Mouse (Mus musculus): Measurements from ENCODE around the gene Mrps25. TPM values are rescaled to one million over a fixed set of nuclear protein-coding genes. Genes with fewer than 3 reads are reported as not detected.

Mrps25 gene
- polyA plus RNA-seq, 1 experiment from 2014 or later: 85.8 TPM

GRCm38 (mm10) chr6:92184178-92184577, 345 bp upstream of the Mrps25 start:
- ATAC-seq (ENCODE audit: insufficient number of reproducible peaks, insufficient read depth, low FRiP score, low TSS enrichment, low read depth): no peak
- H3K4me2 ChIP-seq: peak overlapping the region; percentile 84
- H3K9ac ChIP-seq: peak overlapping the region; percentile 85
- peak overlapping the region; percentile 83 for H3K4me3 ChIP-seq
- no peaks in the 10 kb centered on the region for H3K27me3 ChIP-seq
- peaks cover 51% of the 10 kb centered on the region for H3K36me3 ChIP-seq
- WGBS: 8% methylated on average over 10 of the region's 10 CpGs
- no peak overlapping the region for H3K27ac ChIP-seq
- H3K4me1 ChIP-seq: peaks cover 10% of the 10 kb centered on the region
- H3K9me3 ChIP-seq: 0 out of 2 replicates have a peak, but pooled peaks cover 7% of the 10 kb centered on the region

GRCm38 (mm10) chr6:92176450-92176849, 7.4 kb downstream of the Mrps25 start:
- 85% methylated on average over 1 of the region's 1 CpGs for WGBS
- peaks cover 78% of the 10 kb centered on the region for H3K36me3 ChIP-seq

GRCm38 (mm10) chr6:92162724-92163123, 21.1 kb downstream of the Mrps25 start:
- Histone ChIP-seq H3K4me1 (no peaks in the 10 kb centered on the region), H3K4me3 (no peak overlapping the region), H3K36me3 (peaks cover 93% of the 10 kb centered on the region), H3K4me2 (no peak overlapping the region), H3K9me3 (no peaks in the 10 kb centered on the region), H3K27ac (no peak overlapping the region), H3K9ac (no peak overlapping the region), H3K27me3 (no peaks in the 10 kb centered on the region)
- 90% methylated on average over 1 of the region's 1 CpGs for WGBS
- ATAC-seq (ENCODE audit: insufficient number of reproducible peaks, insufficient read depth, low FRiP score, low TSS enrichment, low read depth): no peak

More at GRCm38 (mm10) chr6:92176450-92176849, 7.4 kb downstream of the Mrps25 start:
- no peak for ATAC-seq (ENCODE audit: insufficient number of reproducible peaks, insufficient read depth, low FRiP score, low TSS enrichment, low read depth)
- no peak overlapping the region for H3K4me3 ChIP-seq
- H3K4me2 ChIP-seq: no peak overlapping the region
- no peaks in the 10 kb centered on the region for H3K4me1 ChIP-seq
- H3K9me3 ChIP-seq: 0 out of 2 replicates have a peak, but pooled peaks cover 10% of the 10 kb centered on the region
- no peak overlapping the region for H3K27ac ChIP-seq
- H3K9ac ChIP-seq: no peak overlapping the region
- no peaks in the 10 kb centered on the region for H3K27me3 ChIP-seq

- 96% methylated on average over 3 of the region's 3 CpGs for WGBS
Measured at GRCm38 (mm10) chr6:92158801-92159200, 25.0 kb downstream of the Mrps25 start.

GRCm38 (mm10) chr6:92153774-92154173, 30.1 kb downstream of the Mrps25 start:
- H3K36me3 ChIP-seq: peaks cover 90% of the 10 kb centered on the region
- H3K4me1 ChIP-seq: no peaks in the 10 kb centered on the region
- H3K27ac ChIP-seq: no peak overlapping the region
- no peaks in the 10 kb centered on the region for H3K27me3 ChIP-seq
- no peaks in the 10 kb centered on the region for H3K9me3 ChIP-seq
- no peak for ATAC-seq (ENCODE audit: insufficient number of reproducible peaks, insufficient read depth, low FRiP score, low TSS enrichment, low read depth)
- WGBS: 90% methylated on average over 1 of the region's 1 CpGs
- no peak overlapping the region for H3K4me3 ChIP-seq
- H3K4me2 ChIP-seq: no peak overlapping the region
- no peak overlapping the region for H3K9ac ChIP-seq

More at GRCm38 (mm10) chr6:92158801-92159200, 25.0 kb downstream of the Mrps25 start:
- H3K36me3 ChIP-seq: peaks cover 98% of the 10 kb centered on the region
- no peak overlapping the region for H3K4me3 ChIP-seq
- H3K27ac ChIP-seq: no peak overlapping the region
- H3K4me2 ChIP-seq: no peak overlapping the region
- H3K9ac ChIP-seq: no peak overlapping the region
- ATAC-seq (ENCODE audit: insufficient number of reproducible peaks, insufficient read depth, low FRiP score, low TSS enrichment, low read depth): no peak
- no peaks in the 10 kb centered on the region for H3K27me3 ChIP-seq
- H3K4me1 ChIP-seq: no peaks in the 10 kb centered on the region
- no peaks in the 10 kb centered on the region for H3K9me3 ChIP-seq

- ATAC-seq (ENCODE audit: insufficient number of reproducible peaks, insufficient read depth, low FRiP score, low TSS enrichment, low read depth): no peak
- Histone ChIP-seq H3K27ac (no peak overlapping the region), H3K9ac (no peak overlapping the region)
Measured at GRCm38 (mm10) chr6:92145881-92146280, 38.0 kb downstream of the Mrps25 start.

GRCm38 (mm10) chr6:92136356-92136755, 47.5 kb downstream of the Mrps25 start:
- Histone ChIP-seq H3K9ac (no peak overlapping the region), H3K4me2 (no peak overlapping the region), H3K4me1 (peaks cover 7% of the 10 kb centered on the region), H3K27ac (no peak overlapping the region), H3K27me3 (no peaks in the 10 kb centered on the region), H3K36me3 (peaks cover 18% of the 10 kb centered on the region), H3K4me3 (no peak overlapping the region), H3K9me3 (no peaks in the 10 kb centered on the region)
- WGBS: 66% methylated on average over 2 of the region's 2 CpGs
- no peak for ATAC-seq (ENCODE audit: insufficient number of reproducible peaks, insufficient read depth, low FRiP score, low TSS enrichment, low read depth)

More at GRCm38 (mm10) chr6:92145881-92146280, 38.0 kb downstream of the Mrps25 start:
- 94% methylated on average over 4 of the region's 4 CpGs for WGBS
- peaks cover 51% of the 10 kb centered on the region for H3K36me3 ChIP-seq
- no peak overlapping the region for H3K4me2 ChIP-seq
- no peaks in the 10 kb centered on the region for H3K27me3 ChIP-seq
- no peaks in the 10 kb centered on the region for H3K4me1 ChIP-seq
- H3K4me3 ChIP-seq: no peak overlapping the region
- no peaks in the 10 kb centered on the region for H3K9me3 ChIP-seq

- ATAC-seq (ENCODE audit: insufficient number of reproducible peaks, insufficient read depth, low FRiP score, low TSS enrichment, low read depth): no peak
- WGBS: 89% methylated on average over 2 of the region's 2 CpGs
- Histone ChIP-seq H3K9me3 (no peaks in the 10 kb centered on the region), H3K27ac (no peak overlapping the region), H3K27me3 (no peaks in the 10 kb centered on the region), H3K4me2 (no peak overlapping the region), H3K36me3 (peaks cover 10% of the 10 kb centered on the region), H3K9ac (no peak overlapping the region), H3K4me1 (peaks cover 23% of the 10 kb centered on the region), H3K4me3 (no peak overlapping the region)
Measured at GRCm38 (mm10) chr6:92133617-92134016, 50.2 kb downstream of the Mrps25 start.

GRCm38 (mm10) chr6:92132021-92132911, 51.6 kb downstream of the Mrps25 start:
- H3K9ac ChIP-seq: no peak overlapping the region
- 94% methylated on average over 3 of the region's 3 CpGs for WGBS
- H3K27ac ChIP-seq: no peak overlapping the region; the same call in 1 of the 2 replicates
- no peak overlapping the region for H3K4me3 ChIP-seq
- H3K27me3 ChIP-seq: no peaks in the 10 kb centered on the region
- no peaks in the 10 kb centered on the region for H3K9me3 ChIP-seq
- peaks cover 23% of the 10 kb centered on the region for H3K4me1 ChIP-seq
- no peak for ATAC-seq (ENCODE audit: insufficient number of reproducible peaks, insufficient read depth, low FRiP score, low TSS enrichment, low read depth)
- H3K4me2 ChIP-seq: no peak overlapping the region
- peaks cover 10% of the 10 kb centered on the region for H3K36me3 ChIP-seq

GRCm38 (mm10) chr6:92131456-92131855, 52.4 kb downstream of the Mrps25 start:
- H3K4me1 ChIP-seq: peaks cover 23% of the 10 kb centered on the region
- peak overlapping the region; percentile 65; the same call in 1 of the 2 replicates for H3K27ac ChIP-seq
- H3K9ac ChIP-seq: no peak overlapping the region
- no peaks in the 10 kb centered on the region for H3K9me3 ChIP-seq
- no peak for ATAC-seq (ENCODE audit: insufficient number of reproducible peaks, insufficient read depth, low FRiP score, low TSS enrichment, low read depth)
- no peak overlapping the region for H3K4me2 ChIP-seq
- H3K36me3 ChIP-seq: peaks cover 10% of the 10 kb centered on the region
- no peaks in the 10 kb centered on the region for H3K27me3 ChIP-seq
- 90% methylated on average over 1 of the region's 1 CpGs for WGBS
- H3K4me3 ChIP-seq: no peak overlapping the region

GRCm38 (mm10) chr6:92126861-92127468, 56.9 kb downstream of the Mrps25 start:
- no peak for ATAC-seq (ENCODE audit: insufficient number of reproducible peaks, insufficient read depth, low FRiP score, low TSS enrichment, low read depth)
- H3K4me2 ChIP-seq: no peak overlapping the region
- 94% methylated on average over 1 of the region's 1 CpGs for WGBS

More at GRCm38 (mm10) chr6:92126861-92127468, 56.9 kb downstream of the Mrps25 start:
- peaks cover 20% of the 10 kb centered on the region for H3K4me1 ChIP-seq
- H3K36me3 ChIP-seq: no peaks in the 10 kb centered on the region
- no peak overlapping the region for H3K27ac ChIP-seq
- no peaks in the 10 kb centered on the region for H3K27me3 ChIP-seq
- H3K4me3 ChIP-seq: no peak overlapping the region
- H3K9ac ChIP-seq: no peak overlapping the region
- H3K9me3 ChIP-seq: no peaks in the 10 kb centered on the region
